Mouse (Mus musculus) intestine, embryonic 16.5 days (tissue): ENCODE data around the gene Dync2li1. TPM values are rescaled to one million over a fixed set of nuclear protein-coding genes. Genes with fewer than 3 reads are reported as not detected.

ENCODE experiments used
- ATAC-seq: fragments of 200-750 bp; cut with Nextera tagmentation; 2 replicates; pipeline ENCODE4 v1.8.0; 2017; ENCODE audit warnings: moderate TSS enrichment, moderate library complexity
- H3K27ac ChIP-seq: fragments of 300-500 bp; sonication (generic); 2 replicates; pipeline ENCODE4 v1.5.1; 2014; ENCODE audit warnings: mild to moderate bottlenecking, low read length
- H3K27me3 ChIP-seq: fragments of 300-500 bp; sonication (generic); replicated peaks from 2 replicates; pipeline ENCODE4 v1.6.1; 2014; ENCODE audit warnings: low read length, control low read depth, mixed read lengths; ENCODE audit not compliant: control insufficient read depth, insufficient read depth
- H3K36me3 ChIP-seq: fragments of 300-500 bp; sonication (generic); 2 replicates; pipeline ENCODE4 v1.6.1; 2014; ENCODE audit warnings: low read length, control low read depth; ENCODE audit not compliant: control insufficient read depth, insufficient read depth
- H3K4me1 ChIP-seq: fragments of 300-500 bp; sonication (generic); 2 replicates; pipeline ENCODE4 v1.6.1; 2014; ENCODE audit warnings: low read length, control low read depth, mixed read lengths; ENCODE audit not compliant: control insufficient read depth, insufficient read depth
- H3K4me2 ChIP-seq: fragments of 300-500 bp; sonication (generic); 2 replicates; pipeline ENCODE4 v1.6.1; 2014; ENCODE audit warnings: low read depth, low read length, control low read depth
- H3K4me3 ChIP-seq: fragments of 300-500 bp; sonication (generic); 2 replicates; pipeline ENCODE4 v1.5.1; 2014; ENCODE audit warnings: mild to moderate bottlenecking, low read length
- H3K9ac ChIP-seq: fragments of 300-500 bp; sonication (generic); 2 replicates; pipeline ENCODE4 v1.6.1; 2014; ENCODE audit warnings: low read depth, low read length
- H3K9me3 ChIP-seq: fragments of 300-500 bp; sonication (generic); 2 replicates; pipeline ENCODE4 v1.6.1; 2016; ENCODE audit warnings: low read length, control low read depth; ENCODE audit not compliant: control insufficient read depth
- WGBS: fragments of 180-500 bp; shearing (Covaris S2); extraction: QIAGEN DNeasy Blood & Tissue Kit; methylation state at CpG from one replicate; pipeline ENCODE4 v1.1.7; 2014; 5-methylcytosine and 5-hydroxymethylcytosine counted together
- polyA plus RNA-seq: library from polyadenylated mRNA; unstranded; fragments of >200 nt; fragmentation: Nextera tagmentation; extraction: Ambion mirVana; gene quantifications from 2 replicates; pipeline ENCODE4 v1.2.1, GENCODE M21; 2015

The Dync2li1 gene
- polyA plus RNA-seq, 1 experiment from 2014 or later: 20.1 TPM

DNA sequence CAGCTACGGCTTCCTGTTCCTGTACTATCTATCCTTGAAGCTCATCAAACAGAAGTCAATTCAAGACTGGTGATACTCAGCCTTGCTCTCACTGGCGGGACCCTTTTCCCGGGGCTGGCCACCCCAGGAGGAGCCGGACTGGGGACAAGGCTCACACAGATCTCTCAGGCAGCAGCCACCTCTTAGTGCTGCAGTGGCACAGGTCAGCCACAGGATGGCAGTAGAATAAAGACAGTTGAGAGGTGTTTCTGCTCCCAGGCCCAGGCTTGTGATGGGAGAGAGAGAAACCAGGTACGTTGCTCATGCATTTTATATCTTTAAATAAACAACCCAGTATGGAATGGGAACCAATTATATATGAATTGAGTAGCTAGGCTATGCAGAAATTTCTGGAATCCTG lies 72.4 kb downstream of the Dync2li1 start:
- 0 out of 2 replicates have a peak, but pooled peaks cover 3% of the 10 kb centered on the region for H3K4me1 ChIP-seq
- H3K27ac ChIP-seq: no peak overlapping the region
- H3K27me3 ChIP-seq: no peaks in the 10 kb centered on the region
- H3K36me3 ChIP-seq: no peaks in the 10 kb centered on the region
- H3K4me2 ChIP-seq: no peak overlapping the region
- H3K9ac ChIP-seq: no peak overlapping the region
- no peak overlapping the region for H3K4me3 ChIP-seq
- 29% methylated on average over 5 of the region's 5 CpGs for WGBS
- ATAC-seq: peak; percentile 62
- no peaks in the 10 kb centered on the region for H3K9me3 ChIP-seq

Other genes with a start within 250 kb of the Dync2li1 start
- 4.3 and 5.3 TPM in 2 replicates for gene Thada, start 160.3 kb upstream of the Dync2li1 start, polyA plus RNA-seq
- gene Plekhh2, start 114.6 kb upstream of the Dync2li1 start, polyA plus RNA-seq: 6.1 and 6.5 TPM in 2 replicates
- gene Abcg8, start 49.8 kb downstream of the Dync2li1 start, polyA plus RNA-seq: 1.2 and 2.1 TPM in 2 replicates
- 3.7 and 6.5 TPM in 2 replicates for gene Abcg5, start 56.5 kb downstream of the Dync2li1 start, polyA plus RNA-seq
- 54.5 and 55.6 TPM in 2 replicates for gene Lrpprc, start 164.3 kb downstream of the Dync2li1 start, polyA plus RNA-seq